Mouse (Mus musculus) urinary bladder, postnatal 4 days (tissue): ENCODE measurements around the gene Camk1d.

Experiments used
- DNase-seq, 2 experiments: peaks; one replicate each; pipeline ENCODE4 v3.0.0; 2021 to 2022; ENCODE audit warnings: low spot score in 2 of 2

The Camk1d gene

GRCm38 (mm10) chr2:5478256-5478655, 236.1 kb downstream of the Camk1d start:
- DNase-seq = no peak

GRCm38 (mm10) chr2:5477525-5477924, 236.8 kb downstream of the Camk1d start:
- DNase-seq = no peak

- DNase-seq = no peak
Measured at GRCm38 (mm10) chr2:5469366-5469941, 244.9 kb downstream of the Camk1d start.

- DNase-seq = no peak
Measured at GRCm38 (mm10) chr2:5467537-5467936, 246.8 kb downstream of the Camk1d start.

- no peak for DNase-seq
Measured at GRCm38 (mm10) chr2:5458671-5459235, 255.6 kb downstream of the Camk1d start.

GRCm38 (mm10) chr2:5458075-5458494, 256.2 kb downstream of the Camk1d start:
- no peak for DNase-seq

GRCm38 (mm10) chr2:5456108-5456507, 258.2 kb downstream of the Camk1d start:
- DNase-seq = no peak

- no peak for DNase-seq
Measured at GRCm38 (mm10) chr2:5454830-5455229, 259.5 kb downstream of the Camk1d start.

GRCm38 (mm10) chr2:5451654-5452053, 262.7 kb downstream of the Camk1d start:
- no peak for DNase-seq

GRCm38 (mm10) chr2:5445357-5445756, 269.0 kb downstream of the Camk1d start:
- DNase-seq = no peak

- DNase-seq = no peak
Measured at GRCm38 (mm10) chr2:5437690-5438089, 276.6 kb downstream of the Camk1d start.

GRCm38 (mm10) chr2:5435587-5436253, 278.6 kb downstream of the Camk1d start:
- DNase-seq = no peak

GRCm38 (mm10) chr2:5431309-5431708, 283.0 kb downstream of the Camk1d start:
- no peak for DNase-seq

GRCm38 (mm10) chr2:5429921-5430320, 284.4 kb downstream of the Camk1d start:
- no peak for DNase-seq

- no peak for DNase-seq
Measured at GRCm38 (mm10) chr2:5426110-5426509, 288.2 kb downstream of the Camk1d start.

GRCm38 (mm10) chr2:5425612-5426011, 288.7 kb downstream of the Camk1d start:
- DNase-seq = no peak

GRCm38 (mm10) chr2:5420621-5421196, 293.6 kb downstream of the Camk1d start:
- DNase-seq = no peak

- DNase-seq = no peak
Measured at GRCm38 (mm10) chr2:5418802-5419201, 295.5 kb downstream of the Camk1d start.

- no peak for DNase-seq
Measured at GRCm38 (mm10) chr2:5417158-5418032, 296.9 kb downstream of the Camk1d start.

GRCm38 (mm10) chr2:5411774-5412173, 302.5 kb downstream of the Camk1d start:
- no peak for DNase-seq

GRCm38 (mm10) chr2:5403850-5404249, 310.5 kb downstream of the Camk1d start:
- no peak for DNase-seq

GRCm38 (mm10) chr2:5402036-5402435, 312.3 kb downstream of the Camk1d start:
- DNase-seq = no peak
